Mouse (Mus musculus): ENCODE data around the gene Ddx6. TPM values are rescaled to one million over a fixed set of nuclear protein-coding genes. Genes with fewer than 3 reads are reported as not detected.

Ddx6 gene
- polyA plus RNA-seq, 1 experiment from 2014 or later: 9.8 TPM

- H3K27me3 ChIP-seq (replicated peaks): peaks cover 3% of the 10 kb centered on the region; the same call in 1 of the 2 replicates
Observed at GRCm38 (mm10) chr9:44671416-44671815, 66.7 kb downstream of the Ddx6 start.

GRCm38 (mm10) chr9:44672291-44672865, 67.7 kb downstream of the Ddx6 start:
- Histone ChIP-seq H3K4me1 (no peaks in the 10 kb centered on the region), H3K27me3 (replicated peaks) (peaks cover 3% of the 10 kb centered on the region; the same call in 1 of the 2 replicates), H3K4me3 (no peak overlapping the region), H3K27ac (replicated peaks) (no peak overlapping the region), H3K36me3 (no peaks in the 10 kb centered on the region), H3K9ac (no peak overlapping the region), H3K4me2 (no peak overlapping the region), H3K9me3 (0 out of 2 replicates have a peak, but pooled peaks cover 3% of the 10 kb centered on the region)
- no peak for ATAC-seq (ENCODE audit: extremely low read depth, insufficient number of reproducible peaks, low FRiP score, low TSS enrichment)
- 42% methylated on average over 2 of the region's 2 CpGs for WGBS

More at GRCm38 (mm10) chr9:44671416-44671815, 66.7 kb downstream of the Ddx6 start:
- H3K4me2 ChIP-seq: no peak overlapping the region
- H3K9ac ChIP-seq: no peak overlapping the region
- no peak overlapping the region for H3K4me3 ChIP-seq
- no peaks in the 10 kb centered on the region for H3K36me3 ChIP-seq
- H3K9me3 ChIP-seq: 0 out of 2 replicates have a peak, but pooled peaks cover 3% of the 10 kb centered on the region
- WGBS: 82% methylated on average over 5 of the region's 5 CpGs
- H3K4me1 ChIP-seq: no peaks in the 10 kb centered on the region
- ATAC-seq (ENCODE audit: extremely low read depth, insufficient number of reproducible peaks, low FRiP score, low TSS enrichment): no peak
- no peak overlapping the region for H3K27ac ChIP-seq (replicated peaks)

GRCm38 (mm10) chr9:44673005-44673404, 68.3 kb downstream of the Ddx6 start, which contains the start of gene Treh:
Treh (plus strand) TSS chr9:44673233.
- no peaks in the 10 kb centered on the region for H3K4me1 ChIP-seq
- H3K36me3 ChIP-seq: no peaks in the 10 kb centered on the region
- no peak within 1 kb of the TSS for H3K4me3 ChIP-seq
- H3K9ac ChIP-seq: no peak within 1 kb of the TSS
- no peak within 1 kb of the TSS for H3K27ac ChIP-seq (replicated peaks)
- 86% methylated on average over 3 of the region's 3 CpGs for WGBS
- 0 out of 2 replicates have a peak, but pooled peaks cover 3% of the 10 kb centered on the region for H3K9me3 ChIP-seq
- ATAC-seq (ENCODE audit: extremely low read depth, insufficient number of reproducible peaks, low FRiP score, low TSS enrichment): no peak
- peaks cover 3% of the 10 kb centered on the region; the same call in 1 of the 2 replicates for H3K27me3 ChIP-seq (replicated peaks)
- no peak within 1 kb of the TSS for H3K4me2 ChIP-seq

DNA sequence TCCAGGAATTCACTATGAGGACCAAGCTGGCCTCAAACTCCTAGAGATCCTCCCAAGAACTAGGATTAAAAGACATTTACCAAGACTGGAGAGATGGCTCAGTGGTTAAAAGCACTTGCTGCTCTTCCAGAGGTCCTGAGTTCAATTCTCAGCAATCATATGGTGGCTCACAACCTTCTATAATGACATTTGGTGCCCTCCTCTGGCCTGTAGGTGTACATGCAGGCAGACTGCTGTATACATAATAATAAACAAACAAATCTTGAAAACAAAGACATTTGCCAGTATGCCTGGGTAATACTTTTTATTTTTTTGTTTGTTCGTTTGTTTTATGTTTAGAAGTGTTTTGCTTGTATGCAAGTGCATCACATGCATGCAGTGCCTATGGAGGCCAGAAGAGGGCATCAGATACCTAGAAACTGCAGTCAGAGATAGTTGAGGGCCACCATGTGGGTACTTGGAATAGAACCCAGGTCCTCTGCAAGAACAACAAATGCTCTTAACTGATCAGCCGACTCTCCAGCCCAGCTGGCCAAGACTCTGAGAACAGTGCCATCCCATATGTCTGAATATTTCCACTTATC, 73.7 kb downstream of the Ddx6 start:
- WGBS: 85% methylated on average over 2 of the region's 2 CpGs
- no peak overlapping the region for H3K4me2 ChIP-seq
- no peak overlapping the region for H3K4me3 ChIP-seq
- no peaks in the 10 kb centered on the region for H3K36me3 ChIP-seq
- H3K9ac ChIP-seq: no peak overlapping the region
- ATAC-seq (ENCODE audit: extremely low read depth, insufficient number of reproducible peaks, low FRiP score, low TSS enrichment): no peak
- H3K9me3 ChIP-seq: no peaks in the 10 kb centered on the region
- no peaks in the 10 kb centered on the region for H3K4me1 ChIP-seq
- peaks cover 3% of the 10 kb centered on the region; the same call in 1 of the 2 replicates for H3K27me3 ChIP-seq (replicated peaks)
- no peak overlapping the region for H3K27ac ChIP-seq (replicated peaks)

- no peaks in the 10 kb centered on the region for H3K4me1 ChIP-seq
- no peak for ATAC-seq (ENCODE audit: extremely low read depth, insufficient number of reproducible peaks, low FRiP score, low TSS enrichment)
- no peaks in the 10 kb centered on the region for H3K9me3 ChIP-seq
- H3K27ac ChIP-seq (replicated peaks): no peak overlapping the region
- no peak overlapping the region for H3K4me3 ChIP-seq
- H3K4me2 ChIP-seq: no peak overlapping the region
- H3K36me3 ChIP-seq: no peaks in the 10 kb centered on the region
- WGBS: 70% methylated on average over 5 of the region's 5 CpGs
- H3K9ac ChIP-seq: no peak overlapping the region
- H3K27me3 ChIP-seq (replicated peaks): 0 out of 2 replicates have a peak, but pooled peaks cover 3% of the 10 kb centered on the region
Observed at GRCm38 (mm10) chr9:44679565-44679964, 74.9 kb downstream of the Ddx6 start.

- no peak overlapping the region for H3K4me3 ChIP-seq
- WGBS: 75% methylated on average over 8 of the region's 8 CpGs
- H3K27me3 ChIP-seq (replicated peaks): no peaks in the 10 kb centered on the region
- H3K4me1 ChIP-seq: peaks cover 13% of the 10 kb centered on the region
- H3K4me2 ChIP-seq: no peak overlapping the region
- no peak overlapping the region for H3K27ac ChIP-seq (replicated peaks)
- no peak overlapping the region for H3K9ac ChIP-seq
- no peak for ATAC-seq (ENCODE audit: extremely low read depth, insufficient number of reproducible peaks, low FRiP score, low TSS enrichment)
- H3K9me3 ChIP-seq: no peaks in the 10 kb centered on the region
- peaks cover 18% of the 10 kb centered on the region for H3K36me3 ChIP-seq
Observed at GRCm38 (mm10) chr9:44683046-44683445, 78.4 kb downstream of the Ddx6 start.

DNA sequence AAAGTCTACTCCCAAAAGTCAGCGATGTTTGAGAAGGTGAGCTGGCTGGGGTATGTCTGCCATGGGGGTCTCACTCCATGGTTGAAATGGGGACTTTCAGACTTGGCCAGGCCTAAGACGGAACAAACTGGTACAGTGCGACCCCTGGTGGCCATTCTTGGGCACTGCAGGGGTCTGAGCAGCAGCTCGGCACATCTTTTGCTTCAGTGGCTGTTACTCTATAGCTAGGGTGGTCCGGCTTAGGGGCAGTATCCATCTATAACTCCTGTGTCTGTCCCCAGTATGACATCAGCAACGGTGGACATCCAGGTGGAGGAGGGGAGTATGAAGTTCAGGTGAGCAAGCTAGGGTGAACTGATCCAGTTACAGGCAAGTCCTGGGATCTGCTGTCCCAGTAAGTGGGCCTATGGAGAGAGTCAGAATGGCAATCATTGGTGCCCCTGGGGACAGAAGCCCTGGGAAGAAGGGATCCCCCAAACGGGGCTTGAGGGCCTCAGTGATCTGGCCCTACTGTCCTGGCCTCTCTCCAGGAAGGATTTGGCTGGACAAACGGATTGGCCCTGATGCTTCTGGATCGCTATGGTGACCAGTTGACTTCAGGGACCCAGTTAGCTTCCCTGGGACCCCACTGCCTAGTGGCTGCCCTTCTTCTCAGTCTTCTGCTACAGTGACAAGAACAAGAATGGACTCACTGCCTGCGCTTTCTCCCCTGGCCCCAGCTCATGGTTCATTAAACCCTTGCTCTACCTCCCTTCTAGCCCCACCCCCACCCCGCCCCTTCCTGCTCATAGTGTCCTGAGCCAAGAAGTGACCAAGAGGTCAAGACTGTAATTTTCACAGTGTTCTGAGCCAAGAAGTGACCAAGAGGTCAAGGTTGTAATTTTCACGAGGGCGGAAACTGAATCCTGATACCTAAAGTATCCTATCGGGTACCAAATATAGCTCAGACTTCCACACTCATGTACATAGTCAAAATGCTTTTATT, 80.9 kb downstream of the Ddx6 start:
- no peak overlapping the region for H3K9ac ChIP-seq
- 39% methylated on average over 14 of the region's 14 CpGs for WGBS

DNA sequence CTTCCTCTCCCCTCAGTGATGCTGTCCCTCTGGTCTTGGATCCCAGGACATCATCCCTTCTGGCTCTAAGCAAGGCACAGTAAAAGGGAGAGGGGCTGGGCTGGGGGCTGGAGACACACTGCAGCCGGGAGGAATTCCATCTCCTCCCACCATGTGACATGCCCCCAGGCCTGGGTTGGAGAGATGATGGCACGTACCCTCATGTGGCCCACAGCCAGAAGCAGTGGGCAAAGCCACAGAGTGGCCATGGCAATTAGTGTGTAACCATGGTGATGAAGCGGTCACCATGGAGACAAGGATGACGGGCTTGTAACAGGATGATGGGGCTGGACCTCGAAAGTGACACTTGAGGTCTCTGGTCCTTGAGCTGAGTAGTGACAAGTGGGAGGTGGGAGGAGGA, 81.9 kb downstream of the Ddx6 start:
- H3K4me2 ChIP-seq: no peak overlapping the region
- H3K36me3 ChIP-seq: peaks cover 45% of the 10 kb centered on the region
- 64% methylated on average over 5 of the region's 5 CpGs for whole genome bisulfite sequencing
- H3K9ac ChIP-seq: no peak overlapping the region
- H3K9me3 ChIP-seq: no peaks in the 10 kb centered on the region
- ATAC-seq (ENCODE audit: extremely low read depth, insufficient number of reproducible peaks, low FRiP score, low TSS enrichment): no peak
- no peak overlapping the region for H3K4me3 ChIP-seq
- H3K4me1 ChIP-seq: peaks cover 26% of the 10 kb centered on the region
- no peak overlapping the region for H3K27ac ChIP-seq (replicated peaks)
- no peaks in the 10 kb centered on the region for H3K27me3 ChIP-seq (replicated peaks)

More for the DNA sequence above, 80.9 kb downstream of the Ddx6 start:
- H3K36me3 ChIP-seq: peaks cover 38% of the 10 kb centered on the region
- H3K27ac ChIP-seq (replicated peaks): no peak overlapping the region
- H3K4me2 ChIP-seq: no peak overlapping the region
- no peaks in the 10 kb centered on the region for H3K27me3 ChIP-seq (replicated peaks)
- no peak overlapping the region for H3K4me3 ChIP-seq
- H3K9me3 ChIP-seq: no peaks in the 10 kb centered on the region
- no peak; the same call in 1 of the 2 replicates for ATAC-seq (ENCODE audit: extremely low read depth, insufficient number of reproducible peaks, low FRiP score, low TSS enrichment)
- H3K4me1 ChIP-seq: peaks cover 16% of the 10 kb centered on the region

DNA sequence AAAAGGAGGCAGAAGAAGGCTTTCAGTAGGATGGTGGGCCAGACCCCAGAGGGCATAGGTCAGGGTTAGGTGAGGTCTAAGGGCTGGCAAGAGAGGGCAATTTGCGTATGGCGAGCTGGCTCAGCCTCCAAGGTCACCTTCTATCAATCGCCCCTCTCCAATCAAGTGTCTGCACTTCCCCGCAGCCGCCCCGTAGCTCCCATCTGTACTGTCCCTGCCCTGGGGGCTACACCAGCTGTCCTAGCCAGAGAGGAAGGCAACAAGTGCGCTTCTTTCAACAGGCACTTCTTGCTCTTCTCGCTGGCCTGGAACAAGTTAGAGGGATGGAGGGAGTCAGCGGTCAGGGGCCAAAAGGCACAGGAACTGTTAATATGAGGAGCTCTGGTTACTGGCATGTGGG, 83.3 kb downstream of the Ddx6 start:
- ATAC-seq (ENCODE audit: extremely low read depth, insufficient number of reproducible peaks, low FRiP score, low TSS enrichment): no peak
- 46% methylated on average over 9 of the region's 9 CpGs for WGBS
- H3K9me3 ChIP-seq: no peaks in the 10 kb centered on the region

More for the DNA sequence above, 83.3 kb downstream of the Ddx6 start:
- H3K36me3 ChIP-seq: peaks cover 55% of the 10 kb centered on the region
- H3K4me3 ChIP-seq: no peak overlapping the region
- no peak overlapping the region for H3K27ac ChIP-seq (replicated peaks)
- H3K4me2 ChIP-seq: no peak overlapping the region
- H3K27me3 ChIP-seq (replicated peaks): no peaks in the 10 kb centered on the region
- peaks cover 34% of the 10 kb centered on the region for H3K4me1 ChIP-seq
- no peak overlapping the region for H3K9ac ChIP-seq
